Mouse (Mus musculus) granulocyte monocyte progenitor cell, adult 5-6 weeks (primary cell): ENCODE measurements around the gene Cops6. TPM values are rescaled to one million over a fixed set of nuclear protein-coding genes. Genes with fewer than 3 reads are reported as not detected.

Source experiments
- ATAC-seq: replicated peaks from 2 replicates; pipeline ENCODE4 v1.8.0; 2016; ENCODE audit warnings: mild to moderate bottlenecking, moderate TSS enrichment, inconsistent platforms; ENCODE audit not compliant: poor library complexity, severe bottlenecking
- total RNA-seq, 2 experiments: library from RNA; stranded (forward) in 1 of 2; stranded (reverse) in 1 of 2; fragments of 200-712, 200-1000 nt in 1 of 2; fragments of >200 nt in 1 of 2; fragmentation: Nextera tagmentation in 1 of 2; gene quantifications; 2 replicates each; pipeline ENCODE4 v1.2.3; 2014 to 2017

The Cops6 gene
- 94.6 and 117 TPM in 2 replicates for total RNA-seq (2014; fragmentation: Nextera tagmentation)
- 39.6 and 41.6 TPM in 2 replicates for total RNA-seq (2017)

DNA sequence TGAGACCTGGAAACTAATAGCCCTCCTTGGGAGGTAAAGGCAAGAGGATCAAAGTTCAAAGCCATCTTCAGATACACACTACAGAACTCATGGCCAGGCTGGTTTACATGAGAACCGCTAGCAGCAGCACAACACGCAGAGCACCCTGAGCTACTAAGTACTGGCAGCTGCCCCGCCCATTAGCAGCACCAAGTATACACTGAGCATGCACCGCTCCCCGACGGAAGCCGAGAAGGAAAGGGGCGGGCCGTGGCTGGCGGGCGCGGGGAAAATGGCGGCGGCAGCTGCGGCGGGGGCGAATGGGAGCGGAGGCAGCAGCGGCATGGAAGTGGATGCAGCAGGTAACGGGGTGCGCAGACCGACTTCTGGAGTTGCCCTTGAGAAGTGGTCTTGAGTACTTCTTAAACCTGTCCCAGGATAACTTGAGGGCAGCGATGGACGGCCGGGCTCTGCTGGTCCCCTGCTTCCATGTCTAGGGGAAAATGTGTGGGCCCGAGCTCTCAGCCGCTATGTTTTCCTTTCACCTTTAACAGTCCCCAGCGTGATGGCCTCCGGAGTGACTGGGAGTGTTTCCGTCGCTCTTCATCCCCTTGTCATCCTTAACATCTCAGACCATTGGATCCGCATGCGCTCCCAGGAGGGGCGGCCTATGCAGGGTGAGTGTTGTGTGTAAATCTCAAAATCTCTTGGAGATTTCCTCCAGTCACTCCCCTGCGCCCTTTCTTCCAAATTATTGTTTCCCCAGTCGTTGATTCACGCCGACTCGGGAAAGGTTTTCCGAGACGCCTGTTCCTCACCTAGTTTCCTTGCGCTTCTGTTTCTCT lies at the start of gene Cops6:
Cops6 (plus strand) TSS at position 230 of the 824 bp plus-strand sequence.
- peak; percentile 95 for ATAC-seq

- peak; percentile 99 for ATAC-seq
Observed at GRCm38 (mm10) chr5:138116255-138117198, 44.3 kb upstream of the Cops6 start, which contains the start of gene Zscan21. Zscan21 (plus strand) TSS chr5:138116903.

DNA sequence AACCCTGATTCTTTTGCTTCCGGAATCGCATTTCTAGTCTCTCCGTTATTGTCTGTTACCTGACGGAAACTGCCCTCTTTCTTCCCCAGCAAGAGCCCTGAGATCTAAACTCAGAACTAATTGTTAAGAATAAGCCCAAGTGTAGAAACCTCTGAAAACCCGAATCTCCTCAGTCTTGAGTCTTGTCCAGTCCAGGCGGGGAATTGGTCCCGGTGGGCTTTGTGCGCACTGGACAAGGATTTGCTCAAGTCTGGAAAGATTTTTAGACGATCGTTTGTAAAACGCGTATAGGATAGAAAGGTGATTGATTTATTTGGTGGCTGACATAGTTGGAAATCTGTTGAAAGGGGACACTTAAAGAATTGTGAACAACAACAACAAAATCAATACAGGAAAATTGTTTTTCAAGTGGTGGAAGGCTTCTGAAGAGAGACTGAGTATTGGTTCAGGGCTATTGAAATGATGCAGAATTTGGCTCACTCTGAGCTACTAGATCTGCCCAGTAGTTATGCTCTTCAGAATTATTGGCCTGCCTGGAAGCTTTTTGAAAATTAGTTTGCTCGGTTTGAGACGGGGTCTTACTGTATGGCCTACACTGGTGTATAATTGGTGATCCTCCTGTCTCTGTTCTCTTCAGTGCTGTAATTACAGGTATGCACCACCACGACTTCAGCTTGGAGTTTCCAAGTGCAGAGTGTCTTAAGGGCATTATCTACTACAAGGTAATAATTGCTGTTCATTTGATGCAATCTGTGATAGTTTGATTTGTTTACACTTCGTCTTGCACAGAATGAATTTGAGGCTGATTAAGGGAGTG lies 43.5 kb upstream of the Cops6 start:
- ATAC-seq: 0 out of 2 replicates have a peak, but pooled peaks have one; percentile 33

DNA sequence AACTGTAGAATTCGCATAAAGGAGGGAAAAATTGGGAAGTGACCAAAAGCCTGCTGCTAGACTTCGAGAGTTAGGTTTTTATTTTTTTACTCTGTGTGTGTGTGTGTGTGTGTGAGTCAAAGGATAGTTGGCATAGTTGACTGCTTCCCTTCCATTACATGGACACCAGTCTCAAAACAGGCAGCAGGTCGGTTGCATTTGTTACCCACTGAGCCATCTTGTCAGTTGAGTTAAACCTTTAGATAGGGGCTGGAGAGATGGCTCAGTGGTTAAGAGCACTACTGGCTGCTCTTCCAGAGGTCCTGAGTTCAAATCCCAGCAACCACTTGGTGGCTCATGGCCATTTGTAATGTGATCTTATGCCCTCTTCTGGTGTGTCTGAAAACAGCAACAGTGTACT lies 42.8 kb upstream of the Cops6 start:
- ATAC-seq: no peak

DNA sequence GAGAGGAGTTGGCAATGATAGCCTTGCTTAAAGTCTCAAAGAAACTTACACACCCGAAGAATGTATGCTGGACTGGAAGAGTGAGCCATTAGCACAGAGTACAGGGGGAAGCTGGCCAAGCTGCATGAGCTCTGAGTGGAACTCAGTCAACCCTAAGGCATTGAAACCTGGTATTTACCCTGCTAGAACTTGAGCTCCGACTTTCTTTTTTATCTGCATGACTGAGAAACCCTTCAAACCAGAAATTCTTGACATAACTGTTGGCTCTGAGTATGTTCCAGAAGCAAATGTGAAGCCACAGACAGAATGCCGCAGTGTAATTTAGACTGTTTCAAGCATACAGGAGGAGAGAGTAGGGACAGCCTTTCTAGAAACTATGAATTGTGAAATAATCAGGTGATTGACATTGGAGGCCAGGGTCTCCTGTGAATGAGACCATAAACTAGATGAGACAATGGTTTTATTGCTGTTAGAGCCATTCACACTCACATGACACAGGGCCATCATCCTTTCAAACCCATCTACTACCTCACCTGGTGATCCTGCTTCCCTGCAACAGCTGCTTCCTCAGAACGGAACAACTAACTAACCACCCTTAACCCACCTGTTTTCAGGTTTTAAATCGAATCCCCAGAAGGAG lies 28.3 kb upstream of the Cops6 start:
- ATAC-seq: no peak

DNA sequence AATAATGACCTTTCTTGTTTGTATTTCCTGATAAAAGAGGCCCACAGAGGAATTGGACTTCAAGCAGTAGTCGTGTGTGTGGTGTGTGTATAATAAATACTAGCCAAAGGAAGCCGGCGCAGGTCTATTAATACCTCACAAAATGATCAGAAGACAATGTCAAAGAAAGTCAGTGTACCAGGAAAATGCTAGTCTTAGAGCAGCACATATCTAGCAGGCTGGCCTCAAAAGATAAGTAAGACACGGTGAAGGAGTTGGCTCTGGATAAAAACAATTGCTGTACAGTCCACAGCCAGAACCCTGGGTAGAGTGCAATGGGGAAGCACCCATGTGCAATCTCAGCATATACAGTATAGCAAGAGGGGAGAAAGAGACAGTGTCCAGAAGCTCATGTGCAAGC lies 23.6 kb upstream of the Cops6 start:
- no peak for ATAC-seq

DNA sequence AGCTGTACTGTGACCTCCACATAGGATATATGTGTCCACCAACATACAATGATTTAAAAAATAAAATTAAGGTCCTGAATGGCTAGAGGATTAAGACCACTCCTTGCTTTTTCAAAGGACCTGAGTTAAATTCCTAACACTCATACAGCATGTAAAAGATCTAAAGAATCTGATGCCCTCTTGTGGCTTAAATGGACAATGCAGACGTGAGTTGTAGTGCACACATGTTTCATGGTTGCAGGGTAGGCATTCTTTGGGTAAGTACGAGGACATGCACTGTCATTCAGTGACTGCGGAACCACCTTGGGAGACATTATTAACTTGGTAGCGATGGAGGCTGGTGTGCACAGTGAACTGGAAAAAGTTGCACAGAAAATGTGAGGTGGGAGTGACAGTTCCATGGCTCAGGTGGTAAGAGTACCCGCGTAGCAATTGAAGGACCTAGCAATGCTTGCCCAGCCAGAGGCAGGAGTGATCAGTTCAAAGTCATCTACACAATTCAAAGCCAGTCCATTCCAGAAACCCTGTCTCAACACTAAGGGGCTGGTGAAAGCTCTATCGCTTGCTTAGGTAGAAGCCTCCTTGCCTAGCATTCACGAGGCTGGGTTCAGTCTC lies 22.8 kb upstream of the Cops6 start:
- ATAC-seq: peak; percentile 83

DNA sequence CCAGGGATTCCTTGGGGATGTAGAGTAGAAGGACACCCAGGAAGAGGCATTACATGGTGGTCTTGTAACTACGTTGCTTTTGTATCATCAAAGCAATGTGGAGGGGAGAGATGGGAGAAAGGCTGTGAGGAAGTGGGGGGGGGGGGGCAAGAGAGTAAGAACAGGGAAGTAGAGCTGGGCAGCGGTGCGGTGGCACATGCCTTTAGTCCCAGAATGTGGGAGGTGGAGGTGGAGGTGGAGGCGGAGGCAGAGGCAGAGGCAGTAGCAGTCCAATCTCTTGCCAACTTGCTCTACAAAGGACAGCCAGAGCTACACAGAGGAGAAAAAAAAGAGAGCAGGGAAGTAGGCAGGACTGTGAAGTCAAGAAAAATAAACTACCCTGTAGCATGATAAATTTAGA lies 22.3 kb upstream of the Cops6 start:
- ATAC-seq: peak; percentile 76

GRCm38 (mm10) chr5:138154390-138154789 lies 6.5 kb upstream of the Cops6 start:
- ATAC-seq: no peak

DNA sequence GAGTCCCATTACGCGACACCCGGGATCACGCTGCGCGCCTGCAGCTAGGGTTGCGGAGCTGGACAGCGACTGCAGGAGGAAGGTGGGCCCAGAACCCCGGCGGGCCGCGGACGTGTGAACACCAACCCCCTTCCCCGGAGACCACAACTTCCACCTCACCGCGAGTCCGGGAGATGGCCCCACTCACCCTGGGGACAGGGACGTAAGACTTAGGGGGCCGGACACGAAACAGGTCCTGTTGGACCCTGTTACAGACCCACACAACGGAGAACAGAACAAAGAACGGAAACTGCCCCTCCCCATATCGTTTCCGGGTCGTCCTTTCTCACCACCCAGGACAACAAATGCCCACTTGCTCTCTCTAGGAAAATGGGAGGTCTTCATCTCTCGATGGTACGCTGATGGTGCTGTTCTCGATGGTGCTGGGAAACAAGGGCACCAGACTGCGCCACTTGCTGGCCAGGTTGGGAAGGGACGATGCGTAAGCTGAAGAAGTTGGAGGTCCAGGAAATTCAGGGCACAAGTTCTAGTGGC lies 5.4 kb upstream of the Cops6 start, which contains the start of gene Zfp113:
Zfp113 (minus strand) TSS at position 302 of the 534 bp plus-strand sequence.
- peak; percentile 96 for ATAC-seq

DNA sequence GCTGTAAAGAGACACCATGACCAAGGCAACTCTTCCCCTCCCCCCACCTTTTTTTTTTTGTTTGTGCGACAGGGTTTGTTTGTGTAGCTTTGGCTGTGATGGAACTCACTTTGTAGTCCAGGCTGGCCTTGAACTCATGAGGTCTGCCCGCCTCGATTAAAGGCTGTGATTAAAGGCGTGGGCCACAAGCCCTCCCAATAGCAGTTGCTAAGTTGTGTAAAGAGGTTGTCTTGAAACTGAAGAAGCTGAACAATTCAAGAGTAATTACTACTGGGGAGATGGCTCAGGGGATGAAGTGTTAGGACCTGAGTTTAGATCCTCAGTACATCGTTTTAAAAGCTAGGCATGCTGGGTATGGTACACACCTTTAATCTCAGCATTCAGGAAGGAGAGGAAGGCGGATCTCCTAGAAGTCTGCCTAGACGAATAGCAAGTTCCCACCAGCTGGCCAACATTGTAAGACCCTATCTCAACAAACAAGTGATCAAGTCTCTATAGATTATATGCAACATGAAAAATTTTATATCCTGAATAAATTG lies 578 bp upstream of the Cops6 start:
- no peak for ATAC-seq

DNA sequence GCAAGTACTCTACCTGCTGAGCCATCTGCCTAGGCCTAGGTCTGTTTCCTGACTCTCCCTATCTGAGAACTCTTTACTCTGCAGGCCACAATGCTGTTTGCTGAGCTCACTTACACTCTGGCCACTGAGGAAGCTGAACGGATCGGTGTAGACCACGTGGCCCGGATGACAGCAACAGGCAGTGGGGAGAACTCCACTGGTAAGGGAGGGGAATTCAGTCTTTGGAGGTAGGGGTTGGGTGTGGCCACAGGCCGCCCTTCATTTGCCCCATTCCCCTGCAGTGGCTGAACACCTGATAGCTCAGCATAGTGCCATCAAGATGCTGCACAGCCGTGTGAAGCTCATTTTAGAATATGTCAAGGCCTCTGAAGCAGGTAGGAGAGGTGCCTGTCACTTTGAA lies 2.2 kb downstream of the Cops6 start:
- no peak for ATAC-seq

DNA sequence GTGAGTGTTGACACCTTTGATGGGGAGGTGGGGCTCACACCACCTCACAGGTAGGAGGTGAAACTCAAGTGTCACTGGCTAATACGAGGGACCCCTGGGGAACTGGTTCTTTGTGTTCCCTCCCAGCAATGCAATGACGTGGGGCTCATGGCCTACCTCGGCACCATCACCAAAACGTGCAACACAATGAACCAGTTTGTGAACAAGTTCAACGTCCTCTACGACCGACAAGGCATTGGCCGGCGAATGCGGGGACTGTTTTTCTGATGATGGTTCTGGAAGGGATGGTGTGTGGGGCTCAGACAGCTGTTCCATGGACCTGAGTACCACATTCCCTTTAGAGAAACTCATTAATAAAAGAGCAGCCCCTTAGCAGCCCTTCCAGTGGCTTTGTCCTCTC lies 2.7 kb downstream of the Cops6 start:
- no peak for ATAC-seq

DNA sequence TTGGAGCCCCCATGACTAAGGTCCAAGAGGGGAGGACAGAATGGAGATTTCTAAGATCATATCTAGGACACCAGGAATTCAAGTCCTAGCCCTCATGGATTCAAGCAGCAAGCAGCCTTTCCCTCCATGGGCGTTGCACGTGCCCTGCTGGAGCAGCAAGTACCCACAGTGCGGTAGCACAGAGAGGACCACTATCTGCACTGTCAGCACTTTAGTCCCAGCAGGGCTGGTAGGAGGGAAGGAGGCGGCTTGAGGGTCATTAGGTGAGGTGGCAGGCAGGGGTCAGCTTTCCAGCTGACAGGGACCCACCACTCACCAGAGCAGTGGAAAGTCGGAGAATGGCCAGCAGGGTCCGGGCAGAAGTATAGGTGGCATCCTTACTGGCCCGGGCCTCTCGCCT lies 4.7 kb downstream of the Cops6 start:
- no peak for ATAC-seq

DNA sequence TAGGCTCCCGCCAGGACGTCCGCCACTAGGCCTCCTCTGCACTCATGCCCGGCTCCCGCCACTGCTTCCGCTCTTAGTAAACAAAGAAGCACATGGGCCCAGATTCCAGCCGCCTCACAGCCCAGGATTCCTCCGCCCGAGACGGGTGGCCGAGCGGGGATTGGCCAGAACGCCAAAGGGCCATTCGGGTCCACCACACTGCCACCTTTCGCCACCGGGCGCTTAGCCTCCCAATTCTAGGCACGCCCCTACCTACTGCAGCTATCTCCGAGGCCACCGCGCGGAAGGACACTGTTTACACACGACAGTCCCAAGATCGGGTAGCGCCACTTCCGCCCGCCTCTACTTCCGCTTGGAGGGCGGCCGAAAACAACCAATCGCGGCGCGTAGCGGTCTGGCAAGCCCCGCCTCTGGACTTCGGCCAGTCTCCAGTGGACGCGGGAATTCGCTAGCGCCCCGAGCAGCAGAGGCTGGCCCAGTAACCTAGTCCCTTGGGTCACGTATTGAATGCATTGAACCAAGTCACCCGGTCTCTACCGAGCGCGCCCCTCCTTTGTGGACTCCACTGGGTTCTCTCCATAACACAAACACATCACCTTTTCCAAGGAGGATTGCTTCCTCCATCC lies 10.2 kb downstream of the Cops6 start:
- peak; percentile 64 for ATAC-seq

DNA sequence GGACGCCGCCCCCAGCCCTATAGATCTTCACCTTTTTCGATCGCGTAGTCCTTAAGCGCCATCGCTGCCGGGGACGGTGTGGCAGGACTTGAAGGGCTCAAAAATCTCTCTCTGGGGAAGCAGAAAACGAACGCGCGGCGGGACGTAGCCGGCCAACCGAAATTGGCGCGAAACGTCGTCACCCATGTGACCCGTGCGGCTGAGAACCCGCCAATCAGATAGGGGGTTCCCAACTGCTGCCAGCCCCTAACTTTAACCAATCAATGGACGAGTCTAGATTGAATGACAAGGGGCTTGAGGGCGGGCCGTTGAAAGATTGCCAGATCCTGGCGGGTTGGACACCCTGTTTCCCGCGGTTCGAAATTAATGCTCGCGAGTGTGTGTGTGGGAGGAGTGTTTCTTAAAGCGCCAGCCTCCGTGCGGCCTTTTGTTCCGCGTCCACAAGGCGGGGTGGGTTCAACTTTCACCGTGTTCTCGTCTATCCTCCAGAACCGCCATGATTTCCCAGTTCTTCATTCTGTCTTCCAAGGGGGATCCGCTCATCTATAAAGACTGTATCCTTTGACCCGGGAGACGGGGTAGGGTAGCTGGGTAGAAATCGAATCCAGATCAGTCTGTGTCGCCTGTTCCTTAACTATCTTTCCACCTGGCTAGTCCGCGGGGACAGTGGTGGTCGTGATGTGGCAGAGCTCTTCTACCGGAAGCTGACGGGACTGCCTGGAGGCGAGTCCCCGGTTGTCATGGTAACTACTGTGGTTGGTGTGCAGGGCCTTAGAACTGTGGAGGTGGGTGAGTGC lies 11.0 kb downstream of the Cops6 start, which contains the start of the genes Ap4m1 and Mcm7:
Ap4m1 (plus strand) TSS at position 308 of the 797 bp plus-strand sequence.
Mcm7 (minus strand) TSS at position 728 of the 797 bp plus-strand sequence.
- peak; percentile 69 for ATAC-seq

GRCm38 (mm10) chr5:138173217-138173616 lies 12.3 kb downstream of the Cops6 start:
- peak; percentile 13 for ATAC-seq
